Mouse (Mus musculus): Measurements from ENCODE around the gene Gm2163.
"Not testable (repeated sequence)": the region's sequence is repeated elsewhere in the genome, so short reads cannot be mapped to it uniquely, and the experiment has no call there.

Gene Gm2163

GRCm38 (mm10) chr4:42466452-42466851 is at the start of gene Gm2163:
TSS of gene Gm2163 (plus strand) at chr4:42466752.
- DNase-seq, result not testable (repeated sequence)

DNA sequence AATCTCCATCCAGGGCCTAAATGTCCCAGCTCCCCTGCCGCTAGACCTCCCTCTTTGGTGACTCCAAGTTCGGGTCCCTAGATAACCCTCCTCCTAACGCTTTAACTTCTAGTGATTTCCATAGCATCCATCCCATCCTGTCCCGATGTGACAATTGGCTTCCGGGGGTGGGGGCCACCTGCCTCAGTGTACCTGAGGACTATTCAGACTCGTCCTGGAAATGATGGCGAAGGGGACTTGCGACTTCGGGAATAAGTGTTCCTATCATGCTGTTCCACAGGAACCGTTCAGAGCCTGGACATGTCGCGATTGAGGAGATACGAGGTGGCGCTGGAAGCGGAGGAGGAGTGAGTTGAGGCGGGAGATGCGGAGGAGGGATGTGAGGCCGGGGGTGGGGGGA is 27.5 kb upstream of the Gm2163 start, which contains the start of gene Gm21586:
Gm21586 (plus strand) TSS at position 301 of the 400 bp plus-strand sequence.
- not testable (repeated sequence) for DNase-seq

DNA sequence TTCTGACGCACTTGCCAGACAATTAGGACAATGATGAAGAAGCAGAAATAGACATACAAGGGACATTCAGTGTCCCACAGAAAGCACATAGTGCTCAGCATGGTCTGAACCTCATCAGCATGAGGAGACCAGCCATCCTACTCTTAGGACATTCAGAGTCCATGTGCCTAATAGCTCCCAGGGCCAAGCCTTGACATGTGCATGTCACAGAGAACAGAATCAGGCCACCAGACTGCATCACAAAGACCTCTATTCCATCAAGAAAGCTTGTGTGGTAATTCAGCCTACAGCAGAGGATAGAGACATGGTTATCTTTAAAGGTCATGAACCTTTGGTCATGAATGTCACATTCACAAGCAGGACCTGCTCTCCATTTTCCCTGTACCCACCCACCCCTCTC is 61.5 kb downstream of the Gm2163 start, which contains the start of gene Fam205a2:
Fam205a2 (minus strand) TSS at position 101 of the 400 bp plus-strand sequence.
- DNase-seq, result not testable (repeated sequence)

GRCm38 (mm10) chr4:42611895-42612294 is 145.3 kb downstream of the Gm2163 start, which contains the start of gene Gm10591:
TSS of gene Gm10591 (plus strand) at chr4:42612195.
- DNase-seq, result not testable (repeated sequence)

DNA sequence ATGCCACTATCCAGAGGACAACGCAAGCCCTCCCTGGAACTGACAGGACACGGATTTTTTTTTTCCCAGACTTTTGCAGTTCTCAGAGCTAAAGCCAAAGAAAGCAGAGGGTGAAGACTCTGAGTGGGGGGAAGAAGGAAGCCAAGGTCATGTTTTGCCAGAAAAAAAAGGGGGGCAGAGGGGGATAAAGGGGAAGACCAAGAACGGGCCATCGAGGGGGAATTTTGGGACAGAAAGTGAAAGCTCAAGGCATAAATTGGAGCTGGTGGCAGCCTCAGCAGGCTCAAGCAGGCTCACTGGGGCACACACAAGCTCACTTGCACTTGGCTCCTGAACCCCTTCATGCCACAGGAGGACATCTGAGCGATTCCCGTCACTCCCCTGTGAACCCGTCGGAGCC is 162.9 kb downstream of the Gm2163 start, which contains the start of gene Gm2564:
Gm2564 (plus strand) TSS at position 301 of the 400 bp plus-strand sequence.
- not testable (repeated sequence) for DNase-seq
